Mouse (Mus musculus): ENCODE data around the gene Cdipt. TPM values are rescaled to one million over a fixed set of nuclear protein-coding genes. Genes with fewer than 3 reads are reported as not detected.

Cdipt gene
- total RNA-seq, 2 experiments from 2014 or later, result 159 to 164 TPM

DNA sequence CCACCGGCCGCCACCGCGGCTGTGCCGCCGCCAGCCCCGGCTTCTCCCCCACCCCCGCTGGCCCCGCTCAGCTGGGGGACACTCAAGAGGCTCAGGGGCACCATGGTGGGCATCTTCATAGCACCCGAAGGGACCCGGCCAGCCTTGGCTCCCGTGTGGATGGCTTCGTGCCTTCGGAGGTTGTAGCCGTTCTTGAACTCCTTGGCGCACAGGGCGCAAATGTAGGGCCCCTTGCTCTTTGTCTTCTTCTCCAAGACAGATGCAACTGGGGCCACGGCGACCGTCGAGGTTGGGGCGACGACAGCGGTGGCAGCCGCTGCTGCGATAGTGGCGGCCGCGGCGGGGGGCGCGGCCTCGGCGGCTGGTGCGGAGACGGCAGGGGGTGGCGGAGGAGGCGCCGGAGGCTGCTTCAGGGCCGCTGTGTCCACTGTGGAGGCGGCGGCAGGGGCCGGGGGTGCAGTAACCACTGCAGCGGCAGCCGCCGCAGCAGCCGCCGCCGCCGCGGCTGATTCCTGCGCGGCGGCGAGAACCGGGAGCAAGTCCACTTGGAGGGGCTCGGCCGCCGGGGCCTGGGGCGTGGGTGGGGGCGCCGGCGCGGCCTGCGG lies 49.9 kb downstream of the Cdipt start:
- DNase-seq, result no peak

DNA sequence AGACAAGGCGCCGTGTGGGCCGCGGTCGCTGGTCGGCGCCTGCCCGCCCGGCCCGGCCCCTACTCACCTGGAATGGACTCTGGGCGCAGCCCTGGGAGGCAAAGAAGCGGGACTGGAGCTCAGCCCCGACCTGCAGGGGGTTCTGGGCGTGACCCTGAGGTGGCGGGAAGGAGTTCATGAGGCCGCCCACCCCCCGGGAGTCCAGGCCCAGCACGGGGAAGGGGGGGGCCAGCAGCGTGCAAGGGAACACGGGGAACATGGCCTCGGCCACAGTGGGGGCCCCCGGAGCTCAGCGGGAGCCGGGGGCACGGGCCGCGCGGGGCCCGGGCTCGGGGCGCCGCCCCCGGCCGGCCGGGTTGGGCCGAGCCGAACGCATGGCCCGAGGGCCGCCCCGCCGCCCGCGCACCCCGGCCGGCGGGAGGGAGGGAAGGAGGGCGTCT lies 50.5 kb downstream of the Cdipt start:
- DNase-seq, result peak in 1 of 2 experiments; percentile 57

DNA sequence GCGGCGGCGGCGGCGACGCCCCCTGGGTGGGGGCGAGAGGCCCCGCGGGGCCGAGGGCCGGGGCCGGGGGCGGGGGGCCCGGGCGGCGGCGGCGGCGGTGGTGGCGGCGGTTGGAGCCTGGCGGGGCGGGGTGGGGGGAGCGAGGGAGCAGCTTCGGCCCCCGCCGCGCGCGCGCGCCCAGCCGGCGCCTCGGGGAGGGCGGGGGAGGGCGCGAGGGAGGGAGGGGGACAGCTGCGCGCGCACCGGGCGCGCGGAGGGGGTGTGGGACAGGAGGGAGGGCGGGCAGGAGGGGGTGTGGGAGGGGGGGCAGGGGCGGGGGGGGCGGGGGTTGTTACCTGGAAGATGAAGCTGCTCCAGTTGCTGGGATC lies 50.9 kb downstream of the Cdipt start:
- no peak for DNase-seq

DNA sequence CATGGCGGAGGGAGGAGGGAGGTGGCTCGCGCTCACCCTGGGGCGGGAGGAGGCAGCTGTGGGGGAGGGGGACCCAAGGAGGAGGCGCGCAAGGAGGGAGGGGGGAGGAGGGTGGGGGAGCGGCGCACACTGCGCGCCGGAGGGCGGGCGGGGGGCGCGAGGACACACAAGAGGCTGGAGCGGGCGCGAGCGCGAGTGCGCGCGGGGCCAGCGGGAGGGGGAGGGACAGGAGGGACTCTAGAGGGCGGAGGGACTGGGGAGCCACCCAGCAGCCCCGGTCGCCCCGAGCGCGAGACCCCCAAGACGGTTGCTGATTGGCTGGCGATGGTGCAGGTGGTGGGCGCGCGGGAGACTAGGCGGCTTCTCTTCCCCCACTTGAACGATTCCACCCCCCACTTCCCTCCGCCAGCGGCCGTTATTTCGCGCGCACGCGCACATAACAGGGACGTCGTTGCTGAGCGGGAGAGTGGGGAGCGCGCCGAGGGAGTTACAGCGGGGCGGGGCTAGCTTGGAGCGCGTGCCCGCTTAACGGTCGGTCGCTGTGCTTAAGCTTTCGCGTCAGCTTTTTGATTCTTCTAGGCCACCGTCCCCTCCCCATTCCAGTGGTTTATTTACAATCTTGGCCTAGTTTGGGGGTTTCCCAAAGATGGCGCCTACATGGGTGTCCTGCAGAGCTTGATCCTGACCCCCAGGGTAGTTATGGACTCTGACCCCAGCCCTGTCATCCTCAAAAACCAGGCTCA lies 51.4 kb downstream of the Cdipt start, which contains the start of gene Maz:
TSS of gene Maz (minus strand) at position 54 of the 743 bp plus-strand sequence.
- DNase-seq, result peak; percentile 99

DNA sequence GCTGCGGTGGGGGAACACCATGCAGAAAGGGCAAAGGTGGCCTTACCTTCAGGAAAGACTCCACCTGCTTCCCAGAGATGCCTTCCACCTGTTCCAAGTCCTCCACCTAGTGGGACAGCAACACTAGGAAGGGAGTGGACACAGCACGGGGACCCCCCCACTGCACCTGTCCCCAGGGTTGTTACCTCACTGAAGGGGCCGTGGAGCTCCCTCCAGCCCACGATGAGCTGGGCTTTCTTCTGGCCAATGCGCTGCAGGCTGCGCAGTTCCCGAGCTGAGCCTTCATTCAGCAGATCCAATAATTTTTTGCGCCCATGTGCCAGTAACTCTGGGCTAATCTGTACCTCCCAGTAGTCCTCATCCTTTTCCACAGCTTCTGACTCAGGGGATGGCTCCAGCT lies 52.2 kb downstream of the Cdipt start:
- DNase-seq, result no peak

Other genes starting within 250 kb of the Cdipt start
- gene Mapk3, start 216.3 kb upstream of the Cdipt start, total RNA-seq (2021), result 100 to 1,000 TPM; 144 to 146 TPM
- gene Gdpd3, start 209.6 kb upstream of the Cdipt start, total RNA-seq (2021), result 1 to 10 TPM; 2.5 to 5.1 TPM
- 100 to 1,000 TPM; 278 to 291 TPM for gene Ypel3, start 199.0 kb upstream of the Cdipt start, total RNA-seq (2021)
- 1 to 10 TPM in 1 of 2 experiments, under 1 TPM in 1; 0.75 to 1.1 TPM for gene Tbx6, start 194.4 kb upstream of the Cdipt start, total RNA-seq (2021)
- 10 to 100 TPM; 54.3 to 59.5 TPM for gene Ppp4c, start 183.4 kb upstream of the Cdipt start, total RNA-seq (2021)
- gene Fam57b, start 178.2 kb upstream of the Cdipt start, total RNA-seq (2021), result 10 to 100 TPM; 75.1 to 83.3 TPM
- gene 4930451I11Rik, start 144.3 kb upstream of the Cdipt start, total RNA-seq (2021), result not detected
- 10 to 100 TPM; 16.1 to 17.7 TPM for gene Doc2a, start 128.5 kb upstream of the Cdipt start, total RNA-seq (2021)
- 10 to 100 TPM; 29.5 to 32.0 TPM for gene Hirip3, start 113.9 kb upstream of the Cdipt start, total RNA-seq (2021)
- gene Ino80e, start 113.5 kb upstream of the Cdipt start, total RNA-seq (2021), result 10 to 100 TPM; 53.5 to 56.0 TPM
- gene Taok2, start 91.2 kb upstream of the Cdipt start, total RNA-seq (2021), result 100 to 1,000 TPM; 151 to 165 TPM
- gene Tmem219, start 53.0 kb upstream of the Cdipt start, total RNA-seq (2021), result 10 to 100 TPM; 23.2 to 23.8 TPM
- gene Kctd13, start 47.0 kb upstream of the Cdipt start, total RNA-seq (2021), result 100 to 1,000 TPM; 161 to 171 TPM
- gene Asphd1, start 26.3 kb upstream of the Cdipt start, total RNA-seq (2021), result 10 to 100 TPM; 34.1 to 35.4 TPM
- gene Sez6l2, start 25.4 kb upstream of the Cdipt start, total RNA-seq (2021), result 100 to 1,000 TPM; 427 to 447 TPM
- under 1 TPM in 1 of 2 experiments, not detected in 1; 0.35 TPM for gene Cdiptos, start 184 bp downstream of the Cdipt start, total RNA-seq (2021)
- 1 to 10 TPM; 7.2 to 8.4 TPM for gene Mvp, start 38.7 kb downstream of the Cdipt start, total RNA-seq (2021)
- gene Pagr1b, start 40.6 kb downstream of the Cdipt start, total RNA-seq (2021), result under 1 TPM in 1 of 2 experiments, not detected in 1; 0.90 TPM
- gene Pagr1a, start 41.4 kb downstream of the Cdipt start, total RNA-seq (2021), result 10 to 100 TPM; 10.4 to 16.2 TPM
- 10 to 100 TPM; 68.6 to 82.2 TPM for gene Gm42742, start 45.2 kb downstream of the Cdipt start, total RNA-seq (2021)
- 100 to 1,000 TPM; 229 to 233 TPM for gene Prrt2, start 45.3 kb downstream of the Cdipt start, total RNA-seq (2021)
- 100 to 1,000 TPM; 258 to 261 TPM for gene Maz, start 51.1 kb downstream of the Cdipt start, total RNA-seq (2021)
- 1 to 10 TPM; 6.9 to 7.3 TPM for gene Kif22, start 66.6 kb downstream of the Cdipt start, total RNA-seq (2021)
- not detected for gene Zg16, start 111.4 kb downstream of the Cdipt start, total RNA-seq (2021)
- 1 to 10 TPM in 1 of 2 experiments, under 1 TPM in 1; 0.92 to 1.1 TPM for gene AI467606, start 115.4 kb downstream of the Cdipt start, total RNA-seq (2021)
- under 1 TPM; 0.32 to 0.66 TPM for gene Qprt, start 146.3 kb downstream of the Cdipt start, total RNA-seq (2021)
- gene Spn, start 161.9 kb downstream of the Cdipt start, total RNA-seq (2021), result under 1 TPM; 0.50 to 0.73 TPM
- gene Cd2bp2, start 220.1 kb downstream of the Cdipt start, total RNA-seq (2021), result 10 to 100 TPM; 93.9 to 95.1 TPM
- 100 to 1,000 TPM; 107 to 108 TPM for gene Tbc1d10b, start 232.6 kb downstream of the Cdipt start, total RNA-seq (2021)
- gene Mylpf, start 233.0 kb downstream of the Cdipt start, total RNA-seq (2021), result 1 to 10 TPM in 1 of 2 experiments, not detected in 1; 1.1 TPM